Mouse (Mus musculus): ENCODE measurements around the gene Zfp809.
"Not testable (repeated sequence)": the region's sequence is repeated elsewhere in the genome, so short reads cannot be mapped to it uniquely, and the experiment has no call there.

Gene Zfp809

DNA sequence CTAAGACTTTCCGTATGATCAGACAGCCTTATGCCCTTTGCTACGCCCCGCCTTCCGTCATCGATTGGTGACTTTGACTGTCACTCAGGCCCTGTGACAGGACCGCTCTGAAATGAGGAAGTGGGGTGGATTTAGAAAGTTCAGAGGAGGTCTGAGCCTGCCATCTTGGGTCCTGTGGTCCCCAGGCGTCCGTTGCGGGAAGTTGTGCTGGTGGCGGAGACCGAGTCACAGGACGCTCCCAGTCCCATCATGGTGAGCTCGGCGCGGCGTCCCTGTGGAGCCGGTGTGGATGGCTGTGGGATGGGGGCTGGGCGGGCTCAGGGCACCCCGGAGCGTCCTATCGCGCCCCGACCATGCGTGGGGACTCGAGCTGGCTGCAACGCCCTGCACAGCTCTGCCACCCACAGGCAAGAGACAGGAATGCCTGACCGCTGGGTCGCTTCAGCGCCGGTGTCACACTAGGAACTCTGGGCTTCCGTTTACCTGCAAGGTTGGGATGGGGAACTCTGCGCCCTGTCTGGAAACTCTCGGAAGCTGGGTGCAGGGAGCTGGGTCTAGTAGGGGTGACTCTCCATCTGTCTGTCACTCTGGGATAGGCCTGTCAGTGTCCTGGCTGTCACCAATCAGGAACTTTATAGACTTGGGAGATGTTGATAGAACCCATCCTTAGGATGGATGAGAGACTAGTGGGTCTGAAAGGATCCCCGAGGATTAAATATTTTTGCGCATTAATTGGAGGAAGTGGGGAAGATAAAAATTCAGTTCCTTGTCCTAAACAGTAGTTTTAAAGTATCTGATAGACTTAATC, at the start of gene Zfp809:
Gene Zfp809 (plus strand): TSS at position 134 of the 808 bp plus-strand sequence.
- DNase-seq (ENCODE audit: low spot score), result peak; percentile 100

DNA sequence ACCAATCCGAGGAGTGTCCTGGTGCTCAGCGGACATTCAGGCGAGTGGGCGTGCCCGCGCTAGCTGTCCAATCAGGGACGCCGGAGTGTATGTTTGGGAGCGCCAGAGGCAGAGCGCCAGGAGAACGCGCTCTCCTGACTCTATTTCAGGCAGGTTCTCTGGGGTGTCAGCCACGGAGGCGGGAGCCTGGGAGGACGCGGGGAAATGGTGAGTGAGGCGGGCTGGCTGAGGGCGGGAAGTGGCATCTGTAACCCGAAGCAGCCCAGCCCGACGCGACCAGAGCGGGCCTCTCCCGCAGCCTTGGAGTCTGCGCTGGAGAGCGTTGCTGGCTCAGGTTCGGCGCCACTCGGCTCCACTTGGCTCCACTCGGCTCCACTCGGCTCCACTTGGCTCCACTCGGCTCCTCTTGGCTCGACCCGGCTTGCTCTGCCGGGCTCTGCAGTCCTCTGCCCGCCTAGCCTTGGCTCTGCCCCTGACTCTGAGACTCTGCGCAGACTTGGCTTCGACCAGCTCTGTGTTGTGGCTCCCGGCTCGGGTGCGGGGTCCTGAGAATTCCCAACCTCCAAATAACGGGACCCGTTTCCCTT, 37.4 kb upstream of the Zfp809 start, which contains the start of gene Zfp872:
Gene Zfp872 (plus strand): TSS at position 66 of the 587 bp plus-strand sequence.
- no peak for DNase-seq (ENCODE audit: low spot score)

DNA sequence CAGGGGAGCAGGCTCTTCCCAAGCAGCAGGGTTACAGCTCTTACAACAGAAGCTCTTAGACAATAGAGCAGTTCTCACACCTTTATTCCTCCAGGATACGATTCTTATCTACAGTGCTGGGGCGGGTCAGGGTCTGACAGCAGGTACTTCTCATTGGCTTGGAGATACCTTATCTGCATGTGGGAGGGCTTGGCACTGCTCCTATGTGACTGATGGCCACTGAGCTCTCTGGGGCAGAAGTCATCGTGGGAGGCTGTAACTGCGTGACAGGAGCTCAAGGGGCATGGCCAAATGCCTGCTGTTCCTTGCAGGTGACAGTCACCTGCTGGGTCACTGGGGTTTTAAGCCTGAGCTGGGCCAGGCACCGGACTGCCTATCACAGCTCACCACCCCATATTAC, 29.1 kb upstream of the Zfp809 start:
- no peak for DNase-seq (ENCODE audit: low spot score)

DNA sequence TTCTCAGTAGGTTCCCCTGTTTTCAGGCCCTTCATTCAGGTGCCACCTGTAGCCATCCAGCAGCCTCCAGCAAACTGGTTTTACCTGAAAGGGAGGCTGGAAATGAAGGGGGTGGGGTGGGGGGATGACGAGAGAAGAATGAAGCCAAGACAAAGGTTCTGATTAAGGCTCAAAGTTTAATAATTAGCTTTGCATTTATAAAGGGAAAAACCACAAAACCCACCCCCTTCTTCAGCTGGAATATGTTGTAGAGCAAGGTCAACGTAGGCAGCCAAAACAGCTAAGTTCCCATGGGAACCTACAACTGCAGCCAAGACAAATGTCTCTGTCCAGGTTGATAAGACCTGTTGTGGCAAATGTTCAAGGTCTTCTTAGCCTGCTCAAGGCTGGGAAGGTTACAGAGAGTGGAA, 11.7 kb upstream of the Zfp809 start:
- DNase-seq (ENCODE audit: low spot score), result no peak

DNA sequence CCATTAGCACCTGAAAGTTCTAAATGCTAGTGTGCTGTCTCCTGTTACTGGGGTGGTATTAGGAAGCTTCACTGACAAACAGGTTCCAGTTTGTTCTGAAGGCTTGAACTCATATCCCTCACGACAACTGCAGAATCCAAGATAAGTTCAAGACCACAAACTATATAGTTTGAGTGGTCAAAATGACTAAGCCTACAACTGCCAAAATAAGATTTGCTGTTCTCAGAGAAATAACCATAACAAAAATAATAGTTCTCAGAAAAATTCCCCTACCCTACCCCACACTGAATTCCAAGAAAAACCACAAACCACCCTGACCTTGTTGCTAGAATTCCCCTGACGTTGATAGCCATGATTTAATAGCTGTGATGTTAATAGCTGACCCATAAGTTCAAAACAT, 11.0 kb upstream of the Zfp809 start:
- no peak for DNase-seq (ENCODE audit: low spot score)

DNA sequence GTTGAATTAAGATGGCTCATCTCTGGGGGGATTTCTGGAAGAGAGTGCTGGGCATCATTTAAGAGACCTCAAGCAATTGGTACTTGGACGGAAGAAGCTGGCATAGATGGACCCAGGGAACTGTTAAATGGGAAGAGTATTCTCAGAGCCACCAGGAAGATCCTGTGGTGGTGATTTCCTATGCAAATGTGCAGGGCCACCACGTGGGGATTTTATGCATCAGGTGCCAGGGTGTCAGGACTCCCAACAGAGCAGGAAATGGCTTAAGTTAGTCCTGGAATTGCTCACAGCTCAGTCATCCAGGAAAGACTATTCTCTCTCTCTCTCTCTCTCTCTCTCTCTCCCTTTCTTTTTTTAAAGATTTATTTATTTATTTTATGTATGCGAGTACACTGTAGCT, 8.8 kb upstream of the Zfp809 start:
- DNase-seq (ENCODE audit: low spot score), result no peak

DNA sequence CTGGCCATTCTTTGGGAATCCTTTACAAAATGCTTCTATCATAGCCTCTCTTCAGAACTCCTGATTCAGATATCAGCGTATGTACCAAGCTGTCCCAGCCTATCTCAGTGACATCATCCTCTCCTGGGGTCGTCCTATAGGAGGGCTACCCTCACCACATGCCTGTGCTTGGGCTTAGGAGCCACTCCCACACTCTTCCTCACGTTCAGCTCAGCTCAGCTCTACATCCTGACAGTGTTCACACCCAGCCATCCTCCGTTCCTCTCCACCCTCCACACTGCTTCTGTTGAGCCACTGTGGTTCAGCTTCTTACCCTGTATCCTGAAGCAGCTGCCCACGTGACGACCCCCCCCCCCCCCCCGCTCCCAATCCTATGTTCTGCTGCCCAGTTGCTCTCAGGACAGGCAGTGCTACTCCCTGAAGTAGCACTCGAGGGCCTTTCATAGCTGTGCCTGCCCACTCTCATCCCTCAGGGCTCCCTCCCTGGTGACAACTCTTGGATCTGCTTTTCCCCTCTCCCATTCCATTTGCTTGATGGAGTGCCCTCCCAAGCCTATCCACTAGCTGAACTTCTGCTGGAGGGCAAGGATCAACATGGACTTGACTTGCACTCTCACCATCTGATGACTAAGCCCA, 7.5 kb upstream of the Zfp809 start:
- DNase-seq (ENCODE audit: low spot score), result no peak

DNA sequence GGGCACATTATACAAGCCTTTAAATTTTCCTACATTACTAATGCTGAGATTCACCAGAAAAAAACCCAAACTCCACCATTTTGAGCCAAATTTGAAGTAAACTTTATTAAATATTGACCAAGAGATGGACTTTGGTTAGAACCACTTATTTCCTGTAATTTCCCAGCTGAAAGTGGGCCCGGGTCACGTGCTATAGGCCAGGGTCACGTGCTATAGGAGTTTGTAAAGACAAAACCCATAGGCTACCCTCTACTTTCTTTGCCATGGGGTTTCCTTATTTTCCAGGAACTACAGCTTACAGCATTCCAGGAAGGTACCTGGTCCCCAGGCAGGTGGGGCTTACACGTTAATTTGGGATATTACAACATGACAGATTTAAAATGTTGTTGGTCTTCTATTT, 1.4 kb upstream of the Zfp809 start:
- DNase-seq (ENCODE audit: low spot score), result no peak

DNA sequence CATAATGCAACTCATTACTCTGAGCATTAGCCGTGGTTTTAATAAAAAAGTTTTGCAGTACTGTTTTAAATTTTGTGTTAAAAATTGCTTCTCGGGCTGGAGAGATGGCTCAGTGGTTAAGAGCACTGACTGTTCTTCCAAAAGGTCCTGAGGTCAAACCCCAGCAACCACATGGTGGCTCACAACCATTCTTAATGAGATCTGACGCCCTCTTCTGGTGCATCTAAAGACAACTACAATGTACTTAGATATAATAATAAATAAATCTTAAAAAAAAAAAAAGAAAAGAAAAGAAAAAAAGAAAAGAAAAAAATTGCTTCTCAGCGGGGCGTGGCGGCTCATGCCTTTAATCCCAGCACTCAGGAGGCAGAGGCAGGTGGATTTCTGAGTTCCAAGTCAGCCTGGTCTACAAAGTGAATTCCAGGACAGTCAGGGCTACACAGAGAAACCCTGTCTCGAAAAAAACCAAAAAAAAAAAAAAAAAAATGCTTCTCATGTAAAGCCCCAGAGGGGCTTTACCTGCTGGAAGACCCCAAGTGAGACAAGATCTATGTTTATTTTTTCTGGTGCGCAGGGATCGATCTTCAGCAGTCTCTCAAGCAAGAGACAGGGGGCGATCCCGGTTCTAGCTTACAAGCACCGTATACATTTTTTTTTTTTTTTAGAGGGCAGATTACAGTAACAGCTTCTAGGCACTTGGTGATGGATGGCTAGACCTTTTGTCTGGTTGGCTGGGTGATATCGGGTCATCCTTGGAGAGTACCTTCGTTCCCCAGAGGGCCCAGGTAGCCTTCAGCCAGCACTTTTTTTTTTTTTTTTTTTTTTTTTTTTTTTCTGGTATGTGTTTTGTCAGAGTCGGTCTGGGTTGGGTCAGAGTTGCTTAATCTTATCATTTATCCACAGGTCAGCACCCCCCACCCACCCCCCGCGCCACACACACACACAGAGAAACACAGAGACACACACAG, 694 bp upstream of the Zfp809 start:
- no peak for DNase-seq (ENCODE audit: low spot score)

DNA sequence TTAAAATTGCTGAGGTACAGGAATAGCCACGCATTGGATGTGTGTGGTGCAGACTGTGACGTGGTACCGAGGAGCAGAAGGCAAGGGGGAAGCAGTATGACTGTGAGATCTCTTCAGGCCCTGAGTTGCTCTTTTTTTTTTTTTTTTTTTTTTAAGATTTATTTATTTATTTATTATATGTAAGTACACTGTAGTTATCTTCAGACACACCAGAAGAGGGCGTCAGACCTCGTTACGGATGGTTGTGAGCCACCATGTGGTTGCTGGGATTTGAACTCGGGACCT, 817 bp downstream of the Zfp809 start:
- not testable (repeated sequence) for DNase-seq (ENCODE audit: low spot score)

DNA sequence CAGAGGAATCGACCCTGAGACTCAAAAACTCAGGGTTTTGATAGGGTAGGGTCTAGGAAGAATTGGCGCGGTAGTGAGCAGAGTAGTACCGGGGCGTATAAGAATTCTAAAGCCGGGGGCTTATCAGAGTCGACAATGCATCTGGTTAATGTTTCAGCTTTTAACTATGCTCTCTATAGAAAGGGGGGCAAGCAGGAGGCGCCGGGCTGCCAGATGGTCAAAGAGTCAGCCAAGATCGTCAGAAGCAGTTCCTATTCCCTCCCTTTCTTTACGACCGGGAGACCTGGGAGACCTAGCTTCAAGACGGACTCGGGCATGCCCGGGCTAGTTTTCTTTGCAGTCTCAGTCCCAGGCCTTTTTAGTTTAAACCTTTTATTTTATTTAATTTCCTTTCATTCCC, 1.3 kb downstream of the Zfp809 start:
- DNase-seq (ENCODE audit: low spot score), result peak; percentile 33

DNA sequence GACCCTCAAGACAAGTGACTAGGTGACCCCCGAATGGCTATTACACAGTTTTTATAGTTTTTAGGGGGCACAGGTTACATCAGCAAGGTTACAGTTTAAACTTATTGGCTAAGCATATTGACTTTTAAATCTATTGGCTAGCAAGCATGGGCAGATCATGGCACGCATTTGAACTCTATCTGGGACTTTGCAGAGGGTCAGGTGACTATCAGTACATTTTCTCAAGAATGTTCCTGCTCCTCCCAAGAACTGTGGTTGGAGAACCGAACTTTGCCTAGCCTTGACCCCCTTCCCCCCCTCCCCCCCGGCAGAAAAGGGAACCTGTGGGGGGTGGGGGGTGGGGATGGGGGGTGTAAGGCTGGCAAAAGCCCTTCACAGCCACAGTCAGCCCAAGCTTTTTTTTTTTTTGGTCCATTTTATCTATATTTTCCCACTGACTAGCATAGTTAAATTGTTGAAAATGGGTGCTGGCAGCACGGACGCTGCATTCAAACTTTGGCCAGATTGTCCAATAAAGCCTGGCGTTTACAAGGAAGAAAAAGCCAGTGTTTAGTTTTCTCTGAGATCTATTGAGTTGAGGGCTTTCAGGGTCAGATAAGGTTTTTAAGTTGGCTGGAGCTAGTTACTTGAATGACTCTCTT, 4.0 kb downstream of the Zfp809 start:
- no peak for DNase-seq (ENCODE audit: low spot score)

DNA sequence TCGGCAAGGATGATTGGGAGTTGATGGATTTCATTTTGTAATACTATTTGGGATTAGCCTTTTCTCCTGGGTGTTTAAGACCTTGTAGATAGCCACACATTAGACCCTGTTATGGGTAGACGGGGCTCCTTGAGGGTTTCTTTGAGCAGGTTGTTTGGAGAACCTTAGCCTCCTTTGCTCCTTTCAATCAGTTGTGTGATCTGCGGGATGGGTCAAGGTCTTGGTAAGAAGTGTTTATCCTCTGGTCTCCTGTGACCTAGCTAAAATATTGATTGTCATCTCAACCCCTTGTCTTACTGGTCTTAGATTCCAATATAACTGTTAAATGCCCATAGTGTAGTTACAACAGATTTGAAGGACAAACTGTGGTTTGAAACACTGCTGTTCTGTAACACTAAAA, 4.5 kb downstream of the Zfp809 start:
- no peak for DNase-seq (ENCODE audit: low spot score)

DNA sequence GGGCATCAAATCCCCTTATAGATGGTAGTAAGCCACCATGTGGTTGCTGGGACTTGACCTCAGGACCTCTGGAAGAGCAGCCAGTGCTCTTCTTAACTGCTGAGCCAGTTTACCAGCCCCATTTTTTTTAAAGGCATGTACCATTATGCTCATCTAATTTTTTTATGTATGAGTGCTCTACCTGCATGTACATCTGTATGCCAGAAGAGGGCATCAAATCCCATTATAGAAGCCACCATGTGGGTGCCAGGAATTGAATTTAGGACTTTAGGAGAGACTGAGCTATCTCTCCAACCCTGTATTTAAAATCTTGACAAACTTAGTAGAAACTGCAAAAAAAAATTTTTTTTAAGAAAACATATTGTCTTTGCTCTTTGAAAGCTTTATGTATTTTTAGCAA, 5.0 kb downstream of the Zfp809 start:
- no peak for DNase-seq (ENCODE audit: low spot score)

DNA sequence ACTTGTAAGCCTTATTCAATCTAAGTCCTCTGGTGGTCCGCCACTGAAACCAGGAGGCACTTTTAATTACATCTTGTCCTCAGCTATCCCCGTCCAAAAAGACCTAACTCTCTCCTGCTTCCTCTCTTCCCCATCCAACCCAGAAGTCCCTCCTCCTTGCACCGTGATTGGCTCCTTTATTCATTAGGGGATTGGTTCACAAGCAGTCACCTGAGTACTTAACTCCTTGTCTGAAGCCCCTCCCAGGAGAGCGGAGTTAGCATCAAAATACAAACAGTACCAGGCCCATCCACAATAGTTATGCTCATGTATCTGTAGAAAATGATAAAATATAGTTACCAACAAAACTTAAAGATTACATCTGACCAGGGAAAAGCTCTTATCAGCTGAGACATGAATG, 14.5 kb downstream of the Zfp809 start:
- DNase-seq (ENCODE audit: low spot score), result no peak

DNA sequence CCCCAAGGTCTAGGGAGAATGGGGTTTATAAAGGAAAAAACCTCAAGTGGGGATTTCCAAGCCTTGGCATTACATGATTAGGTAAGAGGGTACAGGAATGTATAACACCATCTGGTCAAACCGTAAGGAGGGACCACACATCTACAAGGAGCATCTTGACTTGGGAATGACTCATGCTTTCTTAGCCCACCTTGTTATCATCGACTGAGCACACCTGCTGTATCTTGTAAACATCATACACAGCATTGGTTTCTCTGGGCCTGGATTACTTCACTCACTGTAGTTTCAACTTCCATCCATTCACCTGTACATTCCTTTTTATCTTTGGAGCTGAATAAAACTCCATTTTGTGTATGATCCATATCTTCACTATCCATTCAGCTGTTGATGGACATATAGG, 18.7 kb downstream of the Zfp809 start:
- DNase-seq (ENCODE audit: low spot score), result no peak

DNA sequence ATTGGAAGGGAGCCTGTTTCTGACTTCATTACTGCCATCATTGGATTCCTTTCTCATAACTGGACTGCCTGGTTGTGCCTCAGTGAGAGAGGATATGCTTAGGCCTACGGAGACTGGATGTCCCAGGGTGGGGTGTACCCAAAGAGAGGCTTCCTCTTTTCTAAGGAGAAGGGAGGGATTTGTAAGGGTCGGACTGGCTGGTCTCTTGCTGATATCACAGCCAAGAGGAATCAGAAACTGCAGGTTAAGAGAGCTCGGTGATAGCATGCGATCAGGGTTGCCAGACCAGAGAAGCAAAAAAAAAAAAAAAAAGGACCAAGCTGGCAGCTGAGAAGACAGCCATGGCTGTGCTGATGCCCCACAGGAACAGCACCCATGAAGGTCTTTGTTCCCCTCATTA, 31.1 kb downstream of the Zfp809 start:
- DNase-seq (ENCODE audit: low spot score), result no peak

DNA sequence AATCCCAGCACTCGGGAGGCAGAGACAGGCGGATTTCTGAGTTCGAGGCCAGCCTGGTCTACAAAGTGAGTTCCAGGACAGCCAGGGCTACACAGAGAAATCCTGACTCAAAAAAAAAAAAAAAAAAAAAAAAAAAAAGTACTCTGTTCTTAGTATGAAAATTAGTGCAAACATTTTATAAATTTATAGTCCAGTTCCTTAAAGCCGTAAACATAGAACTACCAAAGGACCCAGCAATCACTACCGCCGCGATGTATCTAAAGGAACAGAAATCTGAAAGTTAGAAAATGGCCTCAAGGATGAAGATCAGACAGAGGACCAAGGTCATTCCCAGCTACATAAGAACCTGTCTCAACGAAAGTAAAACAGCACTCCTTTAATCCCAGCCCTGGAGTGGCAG, 33.3 kb downstream of the Zfp809 start:
- DNase-seq (ENCODE audit: low spot score), result no peak

DNA sequence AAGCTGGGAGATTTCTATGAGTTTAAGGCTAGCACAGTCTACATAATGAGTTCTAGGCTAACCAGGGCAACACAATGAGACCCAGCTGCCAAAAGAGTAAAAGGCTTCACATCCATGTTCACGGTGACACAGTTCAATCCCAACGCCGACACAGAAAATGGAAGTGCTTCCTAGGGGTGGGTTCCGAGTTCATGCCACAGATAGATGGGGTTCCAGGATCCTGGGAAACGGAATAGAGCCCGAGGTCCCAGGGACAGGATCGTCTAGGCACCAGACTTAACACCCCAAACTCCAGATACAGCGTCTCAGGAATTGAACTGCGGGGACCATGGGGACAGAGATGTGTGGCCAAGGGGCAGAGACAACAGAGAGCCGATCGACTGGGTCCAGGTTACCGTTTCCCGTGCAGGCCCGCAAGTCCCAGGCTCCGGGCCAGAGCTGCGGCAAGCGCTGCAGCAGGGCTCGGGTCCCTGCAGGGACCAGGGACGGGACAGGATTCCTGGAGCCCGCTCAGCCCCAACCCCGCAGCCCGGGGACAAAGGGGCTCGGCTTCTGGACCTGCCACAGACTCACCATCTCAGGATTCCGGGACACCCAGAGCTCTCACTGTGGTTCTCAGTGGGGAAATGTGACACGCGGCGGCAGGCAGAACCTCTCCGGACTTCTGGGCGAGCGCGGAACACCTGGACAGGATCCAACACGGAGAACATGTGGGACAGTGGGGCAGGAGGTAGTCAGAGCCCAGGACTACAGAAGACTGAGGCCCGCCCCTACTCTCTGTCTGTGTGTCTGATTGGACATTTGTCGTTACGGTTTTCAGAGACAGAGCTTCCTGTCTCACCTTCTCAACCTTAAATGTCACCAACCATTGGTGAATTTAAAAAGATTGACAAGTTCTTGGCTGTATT, 33.9 kb downstream of the Zfp809 start, which contains the start of gene Zfp599:
Gene Zfp599 (minus strand): TSS at position 712 of the 908 bp plus-strand sequence.
- no peak for DNase-seq (ENCODE audit: low spot score)

DNA sequence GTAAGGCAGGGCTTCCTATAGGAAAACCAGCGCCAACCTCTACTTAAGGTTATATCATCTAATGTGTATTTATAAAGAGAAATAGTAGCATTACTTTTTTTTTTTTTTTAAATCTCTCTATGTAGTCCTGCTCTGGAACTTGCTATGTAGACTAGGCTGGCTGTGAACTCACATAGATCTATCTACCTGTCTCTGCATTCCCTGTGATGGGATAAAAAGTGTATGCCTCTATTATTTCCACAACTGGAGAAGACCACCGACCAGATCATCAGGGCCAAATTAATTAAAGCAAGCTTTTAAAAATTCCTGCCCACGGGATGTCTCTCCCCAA, 34.5 kb downstream of the Zfp809 start:
- no peak for DNase-seq (ENCODE audit: low spot score)

DNA sequence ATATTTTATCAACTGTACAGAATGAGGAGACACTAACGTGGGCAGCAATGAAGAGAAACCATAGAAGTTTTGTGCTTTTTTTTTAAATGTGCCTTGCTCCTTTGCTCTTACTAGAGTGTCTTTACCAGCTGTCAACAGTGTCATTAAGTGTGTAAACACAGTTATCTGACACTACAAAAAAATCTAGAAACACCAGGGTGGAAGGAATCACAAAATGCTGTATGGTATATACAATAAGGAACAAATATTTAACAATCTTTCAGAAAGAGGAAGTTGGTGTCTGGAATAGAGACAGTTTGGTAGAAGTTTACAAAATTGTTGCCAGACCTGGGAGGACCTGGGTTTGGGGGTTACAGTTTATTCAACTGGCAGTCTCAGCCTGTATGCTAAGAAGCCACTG, 36.1 kb downstream of the Zfp809 start:
- no peak for DNase-seq (ENCODE audit: low spot score)

All from urinary bladder, postnatal 10 days (tissue).